In genomic region chr12:95690819-95691218, GRCm38 (mm10) we compare ENCODE assay signal across 8 mouse cellular contexts. TPM values are rescaled to one million over a fixed set of nuclear protein-coding genes. Genes with fewer than 3 reads are reported as not detected.
DNase-seq lines count a peak whose midpoint lies in the region; ATAC-seq and TF ChIP-seq lines count a peak whose summit lies in the region.

No protein-coding gene starts in this region.

- H3K27me3 ChIP-seq in hindbrain, embryonic 15.5 days = no peaks in the 10 kb centered on the region
- H3K27me3 ChIP-seq in liver, postnatal 0 days (ENCODE audit: insufficient read depth, low read length) = peaks cover 49% of the 10 kb centered on the region
- H3K27me3 ChIP-seq in thymus, adult 2 months (ENCODE audit: control insufficient read depth, insufficient read depth, low read length) = no peaks in the 10 kb centered on the region; the same call in 1 of the 2 replicates

- ATAC-seq in hindbrain, embryonic 15.5 days (ENCODE audit: low FRiP score, low read depth) = no peak
- ATAC-seq in liver, postnatal 0 days = no peak

- TF ChIP-seq EP300 in liver, postnatal 0 days (IDR thresholded peaks at IDR 0.05; ENCODE audit: low read depth) = no peak

- no peak for TF ChIP-seq POLR2A in thymus, adult 2 months (IDR thresholded peaks at IDR 0.05; ENCODE audit: control insufficient read depth, extremely low read depth, insufficient read depth, low read length, poor library complexity)

- peaks cover 11% of the 10 kb centered on the region for H3K4me1 ChIP-seq in hindbrain, embryonic 15.5 days (replicated peaks)
- H3K4me1 ChIP-seq in liver, postnatal 0 days (ENCODE audit: insufficient read depth) = peaks cover 3% of the 10 kb centered on the region; the same call in 1 of the 2 replicates
- H3K4me1 ChIP-seq in thymus, adult 2 months (replicated peaks; ENCODE audit: control insufficient read depth, insufficient read depth, low read length) = no peaks in the 10 kb centered on the region

- H3K9ac ChIP-seq in hindbrain, embryonic 15.5 days = no peak overlapping the region
- H3K9ac ChIP-seq in liver, postnatal 0 days (replicated peaks) = no peak overlapping the region

- peak; percentile 60 for TF ChIP-seq CTCF in liver, postnatal 0 days (IDR thresholded peaks at IDR 0.05; ENCODE audit: low read depth)
- no peak for TF ChIP-seq CTCF in thymus, adult 2 months (IDR thresholded peaks at IDR 0.05; ENCODE audit: borderline replicate concordance, control insufficient read depth, extremely low read depth, insufficient read depth, low read length, poor library complexity)

- H3K4me2 ChIP-seq in hindbrain, embryonic 15.5 days = peak overlapping the region; percentile 71
- no peak overlapping the region for H3K4me2 ChIP-seq in liver, postnatal 0 days (ENCODE audit: low read depth, low read length)

- WGBS in hindbrain, embryonic 15.5 days = 3% methylated on average over 9 of the region's 9 CpGs
- 10% methylated on average over 9 of the region's 9 CpGs for WGBS in liver, postnatal 0 days (ENCODE audit: insufficient replicate concordance)
- 25% methylated on average over 9 of the region's 9 CpGs for WGBS in thymus, adult 2 months

- peak; percentile 69 to 71 for DNase-seq in cerebellum, postnatal 10 days
- no peak for DNase-seq in cerebellum, adult 8-10 months
- DNase-seq in urinary bladder, postnatal 14 days (ENCODE audit: low spot score) = peak; percentile 5
- DNase-seq in urinary bladder, postnatal 4 days (ENCODE audit: low spot score in 2 of 2) = no peak
- DNase-seq in liver, postnatal 0 days = no peak
- DNase-seq in skeletal muscle tissue, adult 2 months (ENCODE audit: low read depth, low spot score) = peak; percentile 10
- no peak for DNase-seq in thymus, adult 2 months

- no peaks in the 10 kb centered on the region for H3K9me3 ChIP-seq in hindbrain, embryonic 15.5 days
- H3K9me3 ChIP-seq in liver, postnatal 0 days (ENCODE audit: low read length) = no peaks in the 10 kb centered on the region

- H3K36me3 ChIP-seq in hindbrain, embryonic 15.5 days = no peaks in the 10 kb centered on the region
- H3K36me3 ChIP-seq in liver, postnatal 0 days (replicated peaks; ENCODE audit: insufficient read depth, low read length) = no peaks in the 10 kb centered on the region
- no peaks in the 10 kb centered on the region for H3K36me3 ChIP-seq in thymus, adult 2 months (ENCODE audit: control insufficient read depth, insufficient read depth, low read length)

- H3K4me3 ChIP-seq in hindbrain, embryonic 15.5 days = peak overlapping the region; percentile 91; the same call in 1 of the 2 replicates
- no peak overlapping the region for H3K4me3 ChIP-seq in liver, postnatal 0 days (ENCODE audit: low read depth, low read length)
- no peak overlapping the region for H3K4me3 ChIP-seq in thymus, adult 2 months (ENCODE audit: control insufficient read depth, insufficient read depth, low read length)

- H3K27ac ChIP-seq in hindbrain, embryonic 15.5 days (replicated peaks) = 0 out of 2 replicates have a peak overlapping the region, but pooled peaks have one; percentile 2
- H3K27ac ChIP-seq in liver, postnatal 0 days (ENCODE audit: low read depth) = no peak overlapping the region
- no peak overlapping the region for H3K27ac ChIP-seq in thymus, adult 2 months (ENCODE audit: control insufficient read depth, insufficient read depth, low read length)

RNA-seq across cellular contexts. Expression of gene Flrt2, which starts 1.2 kb away (rescaled TPM):
- 24.7 and 26.9 TPM in 2 replicates for polyA plus RNA-seq in hindbrain, embryonic 15.5 days (2015; fragmentation: Nextera tagmentation; extraction: Ambion mirVana)
- 0.46 and 0.48 TPM in 2 replicates for polyA plus RNA-seq in liver, postnatal 0 days (2015; fragmentation: Nextera tagmentation; extraction: Ambion mirVana)
- 1.1 TPM in 2 replicates for polyA plus RNA-seq in thymus, adult 2 months (2012; rRNA removed)

Comparison
In these comparisons a context has a peak if more than half of its experiments do, and no peak if none do; other contexts are left out.
1. DNase-seq: peak in cerebellum, postnatal 10 days (2 of 2), urinary bladder, postnatal 14 days (single experiment) and skeletal muscle tissue, adult 2 months (single experiment); none in cerebellum, adult 8-10 months (single experiment), urinary bladder, postnatal 4 days (0 of 2), liver, postnatal 0 days (single experiment) and thymus, adult 2 months (single experiment).
2. RNA of gene Flrt2, which starts 1.2 kb away (polyA plus RNA-seq): 24.7 to 26.9 TPM in hindbrain, embryonic 15.5 days; 1.1 TPM in thymus, adult 2 months and 0.46 to 0.48 TPM in liver, postnatal 0 days; every median in the first group is over 10 times any median in the second.